Mouse (Mus musculus) spleen, postnatal 10 days (tissue): ENCODE measurements around the gene Exoc2.
A peak's percentile ranks its signal among the peaks of the same experiment; 100 is the strongest.

Experiments used
- DNase-seq, 2 experiments: peaks; one replicate each; pipeline ENCODE4 v3.0.0; 2021 to 2022; ENCODE audit warnings: low spot score in 2 of 2

Exoc2 gene

GRCm38 (mm10) chr13:30777678-30778179, 196.2 kb downstream of the Exoc2 start:
- peak in 1 of 2 experiments; percentile 7 for DNase-seq

GRCm38 (mm10) chr13:30776021-30776420, 197.9 kb downstream of the Exoc2 start:
- DNase-seq = no peak

GRCm38 (mm10) chr13:30767477-30768127, 206.3 kb downstream of the Exoc2 start:
- DNase-seq = peak in 1 of 2 experiments; percentile 6

GRCm38 (mm10) chr13:30766636-30767476, 207.0 kb downstream of the Exoc2 start:
- peak in 1 of 2 experiments; percentile 23 for DNase-seq

- peak in 1 of 2 experiments; percentile 15 for DNase-seq
Measured at GRCm38 (mm10) chr13:30765906-30766305, 208.0 kb downstream of the Exoc2 start.

GRCm38 (mm10) chr13:30764014-30764740, 209.7 kb downstream of the Exoc2 start:
- DNase-seq = peak in 1 of 2 experiments; percentile 68
